Mouse (Mus musculus): ENCODE measurements around the gene 6430550D23Rik.

The 6430550D23Rik gene

DNA sequence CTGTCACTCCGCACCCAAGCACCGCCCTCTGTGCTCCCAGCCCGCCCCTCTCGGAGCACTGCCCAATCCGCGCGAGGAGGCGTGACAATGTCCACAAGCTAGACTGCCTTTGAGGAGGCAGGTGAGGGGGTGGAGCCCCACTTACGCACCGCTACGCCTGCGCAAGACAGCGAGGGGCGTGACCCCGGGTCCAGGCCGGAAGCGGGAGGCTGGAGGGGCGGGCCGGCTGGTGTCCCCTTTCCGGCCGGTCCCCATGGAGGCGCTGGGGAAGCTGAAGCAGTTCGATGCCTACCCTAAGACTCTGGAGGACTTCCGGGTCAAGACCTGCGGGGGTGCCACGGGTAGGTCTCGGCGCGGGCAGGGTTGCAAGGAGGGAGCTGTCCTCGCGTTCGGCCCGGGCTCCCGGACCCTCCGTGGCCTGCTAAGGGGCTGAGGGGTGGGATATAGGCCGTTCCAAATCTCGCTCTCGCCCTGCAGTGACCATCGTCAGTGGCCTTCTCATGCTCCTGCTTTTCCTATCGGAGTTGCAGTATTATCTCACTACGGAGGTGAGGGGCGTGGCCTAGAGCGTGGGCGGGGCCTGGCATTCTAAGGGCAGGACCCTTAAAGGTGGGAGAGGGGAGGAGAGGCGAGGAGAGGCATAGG, at the start of gene 6430550D23Rik, which contains the start of gene Ergic3:
Gene 6430550D23Rik, minus strand, starts transcription at position 90 of the 645 bp plus-strand sequence.
Gene Ergic3, plus strand, starts transcription at position 158 of the 645 bp plus-strand sequence.
- DNase-seq (ENCODE audit: extremely low read depth, insufficient read length, low spot score), result peak; percentile 100

DNA sequence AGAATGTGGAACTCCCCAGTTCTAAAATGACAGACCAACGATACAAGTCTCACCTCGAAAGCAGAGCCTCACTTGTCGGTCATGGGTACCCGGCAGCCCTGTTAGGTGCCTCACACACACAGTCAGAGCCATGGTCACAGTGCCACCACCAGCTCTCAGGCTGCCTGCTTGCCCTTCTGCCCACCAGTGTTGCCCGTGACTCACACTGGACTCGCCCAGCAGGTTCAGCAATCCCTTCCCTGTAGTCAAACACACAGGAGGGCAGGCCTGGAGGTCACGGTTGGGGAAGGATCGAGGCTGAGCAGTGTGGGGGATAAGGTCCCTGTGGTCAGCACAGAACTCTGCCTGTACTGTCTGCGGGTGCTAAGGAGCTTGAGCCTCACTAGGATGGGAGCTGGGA, 45.0 kb upstream of the 6430550D23Rik start, which contains the start of gene Fer1l4:
Gene Fer1l4, minus strand, starts transcription at position 132 of the 400 bp plus-strand sequence.
- DNase-seq (ENCODE audit: extremely low read depth, insufficient read length, low spot score), result no peak

DNA sequence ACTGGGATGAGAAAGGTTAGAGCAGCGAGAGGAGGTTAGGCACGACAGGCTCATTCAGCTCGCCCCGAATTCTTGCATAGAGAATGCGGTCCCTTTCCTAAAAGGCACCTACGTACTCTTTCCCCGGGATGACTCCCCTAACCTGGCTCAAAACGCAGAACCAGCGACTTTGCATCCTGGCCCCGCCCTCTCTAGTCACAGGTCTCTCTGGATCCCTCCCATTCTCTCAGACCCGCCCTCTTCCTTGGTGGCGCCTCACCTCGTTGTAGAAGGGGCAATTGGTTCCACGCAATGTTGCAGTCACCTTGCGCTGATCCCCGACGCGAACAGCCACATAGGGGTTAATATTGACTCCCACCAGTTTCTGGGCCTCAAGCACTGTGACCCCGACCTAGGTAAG, 40.2 kb upstream of the 6430550D23Rik start:
- no peak for DNase-seq (ENCODE audit: extremely low read depth, insufficient read length, low spot score)

DNA sequence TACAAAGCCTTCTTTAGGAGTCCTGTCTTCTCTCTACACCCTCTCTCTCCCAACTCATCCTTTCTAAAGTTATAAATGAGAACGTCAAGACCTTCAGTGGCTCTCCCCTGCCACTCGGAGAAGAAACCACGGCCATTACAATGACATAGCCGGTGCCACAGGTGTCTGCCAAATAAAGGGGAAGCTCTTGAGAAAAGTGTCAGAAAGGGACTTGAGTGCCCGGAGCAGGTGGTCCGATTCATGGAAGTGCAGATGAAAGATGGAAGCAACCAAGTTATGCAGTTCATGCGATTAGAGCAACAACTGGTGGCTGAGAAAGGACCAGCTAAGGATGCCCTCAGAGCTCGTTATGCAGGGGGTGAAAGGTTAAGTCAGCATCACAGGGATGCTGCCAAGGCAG, 35.1 kb upstream of the 6430550D23Rik start:
- no peak for DNase-seq (ENCODE audit: extremely low read depth, insufficient read length, low spot score)

DNA sequence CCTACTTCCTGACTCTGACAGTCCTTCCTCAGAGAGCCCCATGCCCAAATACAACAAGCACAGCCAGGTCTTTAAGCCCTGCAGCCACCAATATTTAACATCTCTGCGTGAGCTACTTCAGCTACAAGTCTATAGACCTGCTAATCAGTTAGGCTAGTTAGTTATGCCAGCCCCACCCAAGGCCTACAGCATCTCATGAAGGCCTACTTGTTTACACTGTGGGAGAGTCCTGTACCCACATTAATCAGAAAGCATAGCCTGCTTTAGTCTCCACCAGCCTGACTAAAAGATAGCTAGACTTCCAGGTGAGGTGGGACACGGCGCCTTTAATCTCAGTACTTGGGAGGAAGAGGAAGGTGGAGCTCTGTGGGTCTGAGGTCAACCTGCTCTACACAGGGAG, 31.6 kb upstream of the 6430550D23Rik start:
- DNase-seq (ENCODE audit: extremely low read depth, insufficient read length, low spot score), result no peak

DNA sequence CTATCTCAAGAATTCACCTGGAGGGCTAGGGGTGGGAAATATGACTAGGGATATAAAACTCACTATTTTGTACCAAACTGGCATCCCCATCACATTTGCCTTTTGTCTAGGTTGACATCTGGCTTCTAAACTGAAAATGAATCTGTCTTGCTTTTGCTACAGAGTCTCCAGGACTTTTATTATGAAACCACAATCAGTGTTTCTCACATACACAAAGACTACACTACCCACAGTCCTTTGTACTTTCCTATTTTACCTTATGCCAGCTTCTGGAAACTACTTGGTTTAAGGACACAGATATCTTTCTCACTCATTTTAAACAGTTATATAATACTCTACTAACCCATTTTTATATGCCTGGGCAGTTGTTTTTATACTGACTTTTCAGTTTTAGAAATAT, 17.7 kb upstream of the 6430550D23Rik start:
- DNase-seq (ENCODE audit: extremely low read depth, insufficient read length, low spot score), result no peak

DNA sequence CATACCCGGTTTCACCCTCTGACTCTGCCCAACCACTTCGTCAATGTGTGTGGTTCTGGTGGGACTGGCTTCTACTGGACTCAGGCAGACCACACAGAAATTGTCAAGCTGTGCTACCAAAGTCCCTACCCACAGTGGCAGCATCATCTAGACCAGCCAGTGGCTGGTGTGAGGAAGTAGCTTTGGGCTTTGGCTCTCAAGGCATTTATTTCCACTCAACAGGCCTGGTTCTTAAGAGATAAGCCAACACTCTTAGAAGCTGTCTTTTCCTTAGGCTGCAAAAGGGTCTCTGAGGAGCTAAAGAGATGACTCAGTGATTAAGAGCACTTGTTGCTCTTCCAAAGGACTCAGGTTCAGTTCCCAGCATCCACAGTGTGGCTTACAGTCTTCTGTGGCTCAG, 14.0 kb upstream of the 6430550D23Rik start:
- DNase-seq (ENCODE audit: extremely low read depth, insufficient read length, low spot score), result no peak

DNA sequence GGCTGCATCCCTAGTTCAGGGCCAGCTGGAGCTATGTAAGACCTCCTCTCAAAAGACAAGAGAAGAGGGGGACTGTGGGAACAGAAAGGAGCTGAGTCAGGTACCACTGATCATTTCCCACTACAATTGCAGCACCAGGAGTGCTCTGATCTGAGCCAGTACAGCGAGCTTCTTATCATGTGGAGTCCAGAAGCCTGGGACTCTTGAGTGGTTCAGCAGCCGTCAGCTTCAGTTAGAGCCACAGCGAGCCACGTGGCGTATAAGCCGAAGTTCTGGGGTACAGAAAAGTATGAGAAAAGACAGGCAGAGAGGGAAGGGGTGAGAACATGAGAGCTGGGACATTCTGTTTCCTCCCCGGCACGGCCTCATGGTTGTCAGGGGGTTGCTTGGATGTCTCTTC, 13.4 kb upstream of the 6430550D23Rik start:
- DNase-seq (ENCODE audit: extremely low read depth, insufficient read length, low spot score), result no peak

DNA sequence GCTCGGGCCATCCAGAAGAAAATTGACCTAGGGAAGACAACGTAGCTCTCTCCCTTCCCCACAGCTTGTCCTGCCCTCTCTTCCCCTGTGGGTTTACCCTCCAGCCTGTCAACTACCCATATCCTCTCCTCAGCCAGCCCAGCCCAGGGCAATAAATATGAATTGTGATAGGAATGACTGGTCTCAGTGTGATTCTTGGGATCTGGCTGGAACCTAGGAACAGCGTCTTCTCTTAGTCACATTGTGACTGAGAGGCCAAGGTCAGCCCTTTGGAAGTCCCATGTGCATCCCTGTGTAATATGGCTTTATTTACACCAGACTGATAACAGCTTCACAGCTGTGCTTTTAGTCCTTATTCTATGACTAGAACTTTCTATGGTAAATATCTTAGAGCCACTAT, 10.3 kb upstream of the 6430550D23Rik start:
- DNase-seq (ENCODE audit: extremely low read depth, insufficient read length, low spot score), result no peak

DNA sequence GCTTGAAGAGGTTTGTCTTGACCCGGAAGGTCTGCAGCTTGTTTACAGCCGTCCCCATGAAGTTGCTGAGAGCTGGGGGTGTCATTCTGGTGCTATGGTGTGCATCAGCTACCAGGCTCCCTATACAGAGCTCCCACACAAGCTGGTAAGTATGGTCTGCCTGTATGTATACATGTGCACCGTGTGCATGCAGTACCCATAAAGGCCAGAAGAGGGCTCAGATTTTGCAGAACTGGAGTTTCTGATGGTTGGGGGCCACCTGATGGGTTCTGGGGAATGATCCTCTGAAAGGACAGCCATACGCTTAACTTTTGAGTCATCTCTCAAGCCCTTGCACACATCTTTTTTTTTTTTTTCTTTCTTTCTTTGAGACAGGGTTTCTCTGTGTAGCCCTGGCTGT, 2.4 kb downstream of the 6430550D23Rik start:
- DNase-seq (ENCODE audit: extremely low read depth, insufficient read length, low spot score), result no peak

DNA sequence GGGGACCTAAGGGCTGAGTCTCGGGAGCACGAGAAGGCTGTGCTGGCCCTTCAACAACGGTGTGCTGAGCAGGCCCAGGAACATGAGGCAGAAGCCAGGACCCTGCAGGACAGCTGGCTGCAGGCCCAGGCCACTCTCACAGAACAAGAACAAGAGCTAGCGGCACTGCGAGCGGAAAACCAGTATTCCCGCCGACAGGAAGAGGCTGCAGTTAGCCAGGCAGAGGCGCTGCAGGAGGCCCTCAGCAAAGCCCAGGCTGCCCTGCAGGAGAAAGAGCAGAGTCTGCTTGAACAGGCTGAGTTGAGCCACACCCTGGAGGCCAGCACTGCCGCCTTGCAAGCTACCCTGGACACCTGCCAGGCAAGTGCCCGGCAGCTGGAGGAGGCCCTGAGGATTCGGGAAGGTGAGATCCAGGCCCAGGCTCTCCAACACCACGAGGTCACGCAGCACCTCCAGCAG, 15.9 kb downstream of the 6430550D23Rik start:
- no peak for DNase-seq (ENCODE audit: extremely low read depth, insufficient read length, low spot score)

DNA sequence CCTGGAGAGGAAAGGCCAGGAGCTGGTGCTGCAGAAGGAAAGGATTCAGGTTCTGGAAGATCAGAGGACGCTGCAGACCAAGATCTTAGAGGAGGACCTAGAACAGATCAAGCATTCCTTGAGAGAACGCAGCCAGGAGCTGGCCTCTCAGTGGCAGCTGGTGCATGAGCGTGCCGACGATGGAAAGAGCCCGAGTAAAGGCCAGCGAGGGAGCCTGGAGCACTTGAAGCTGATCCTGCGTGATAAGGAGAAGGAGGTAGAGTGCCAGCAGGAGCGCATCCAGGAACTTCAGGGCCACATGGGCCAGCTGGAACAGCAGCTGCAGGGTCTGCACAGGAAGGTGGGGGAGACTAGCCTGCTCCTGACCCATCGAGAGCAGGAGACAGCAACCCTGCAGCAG, 16.6 kb downstream of the 6430550D23Rik start:
- DNase-seq (ENCODE audit: extremely low read depth, insufficient read length, low spot score), result no peak

DNA sequence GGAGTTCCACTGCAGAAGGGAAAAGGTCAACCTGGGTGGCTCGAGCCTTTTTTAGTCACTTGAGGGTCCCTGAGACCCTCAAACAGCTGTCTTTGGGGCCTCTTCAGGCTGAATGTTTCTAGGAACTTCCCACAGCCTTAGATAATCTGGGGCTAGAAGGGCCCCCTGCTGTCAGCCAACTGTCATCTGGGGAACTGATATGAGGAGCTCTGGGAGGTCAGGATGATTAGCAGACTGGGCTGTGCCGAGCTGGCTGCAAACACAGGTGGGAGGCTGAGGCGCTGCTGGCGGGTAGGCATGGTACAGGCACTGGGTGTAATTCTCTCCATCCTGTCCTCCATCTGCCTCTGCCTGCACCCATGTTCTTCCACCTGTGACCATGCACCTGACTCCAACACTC, 18.7 kb downstream of the 6430550D23Rik start:
- DNase-seq (ENCODE audit: extremely low read depth, insufficient read length, low spot score), result no peak

DNA sequence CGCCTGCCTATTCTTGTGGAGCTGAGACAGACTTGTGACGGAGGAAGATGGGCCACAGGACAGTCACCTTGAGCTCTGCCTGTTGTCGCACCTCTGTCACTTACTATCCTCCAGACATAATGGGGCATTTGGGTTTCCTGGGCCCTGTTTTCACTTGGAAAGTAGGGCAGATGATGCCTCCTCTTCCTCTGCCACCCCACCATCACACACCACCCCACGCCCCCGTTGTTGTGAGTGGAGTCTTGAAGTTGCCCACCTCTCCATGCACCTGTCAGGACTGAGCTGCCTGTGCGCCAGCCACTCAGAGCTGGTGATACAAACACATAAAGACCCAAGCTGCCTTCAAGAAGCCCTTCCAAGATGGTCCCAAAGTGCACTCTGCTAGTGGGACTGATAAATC, 20.6 kb downstream of the 6430550D23Rik start:
- no peak for DNase-seq (ENCODE audit: extremely low read depth, insufficient read length, low spot score)

DNA sequence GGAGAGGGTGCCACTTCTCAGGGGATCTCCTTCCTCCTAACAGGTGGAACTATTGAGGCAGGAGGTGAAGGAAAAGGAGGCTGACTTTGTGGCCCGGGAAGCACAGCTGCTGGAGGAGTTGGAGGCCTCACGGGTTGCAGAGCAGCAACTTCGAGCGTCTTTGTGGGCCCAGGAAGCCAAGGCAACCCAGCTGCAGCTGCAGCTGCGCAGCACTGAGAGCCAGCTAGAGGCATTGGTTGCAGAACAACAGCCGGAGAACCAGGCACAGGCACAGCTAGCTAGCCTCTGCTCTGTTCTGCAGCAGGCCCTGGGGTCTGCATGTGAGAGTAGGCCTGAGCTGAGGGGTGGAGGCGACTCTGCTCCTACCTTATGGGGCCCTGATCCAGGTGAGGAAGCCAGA, 22.0 kb downstream of the 6430550D23Rik start:
- DNase-seq (ENCODE audit: extremely low read depth, insufficient read length, low spot score), result no peak

DNA sequence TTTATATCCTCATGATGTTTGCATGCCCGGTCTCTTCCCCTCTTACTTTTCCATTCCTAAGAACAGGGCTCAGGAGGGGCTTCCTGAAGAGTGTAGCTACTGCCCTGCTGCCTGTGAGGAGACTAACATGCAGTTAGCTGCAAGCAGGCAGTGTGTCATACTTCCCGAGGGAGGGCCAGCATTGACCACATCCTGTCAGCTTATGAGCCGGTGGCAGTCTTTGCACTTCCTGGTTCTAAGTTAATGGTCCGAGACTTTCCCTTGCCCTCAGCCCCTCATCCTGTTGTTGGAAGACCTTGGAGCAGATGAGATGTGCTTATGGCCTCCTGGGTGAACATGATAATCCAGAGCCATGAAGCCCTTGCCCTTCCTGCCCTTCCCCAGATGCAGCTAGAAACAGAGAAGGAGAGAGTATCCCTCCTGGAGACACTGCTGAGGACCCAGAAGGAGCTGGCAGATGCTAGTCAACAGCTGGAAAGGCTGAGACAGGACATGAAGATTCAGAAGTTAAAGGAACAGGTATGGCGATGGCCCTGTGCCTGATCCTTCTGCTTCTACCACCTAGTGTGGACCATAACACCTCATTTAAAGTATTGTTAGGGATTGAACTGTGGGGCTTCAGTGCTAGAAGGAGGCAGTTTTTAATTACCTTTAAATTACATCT, 28.3 kb downstream of the 6430550D23Rik start:
- peak; percentile 72 for DNase-seq (ENCODE audit: extremely low read depth, insufficient read length, low spot score)

DNA sequence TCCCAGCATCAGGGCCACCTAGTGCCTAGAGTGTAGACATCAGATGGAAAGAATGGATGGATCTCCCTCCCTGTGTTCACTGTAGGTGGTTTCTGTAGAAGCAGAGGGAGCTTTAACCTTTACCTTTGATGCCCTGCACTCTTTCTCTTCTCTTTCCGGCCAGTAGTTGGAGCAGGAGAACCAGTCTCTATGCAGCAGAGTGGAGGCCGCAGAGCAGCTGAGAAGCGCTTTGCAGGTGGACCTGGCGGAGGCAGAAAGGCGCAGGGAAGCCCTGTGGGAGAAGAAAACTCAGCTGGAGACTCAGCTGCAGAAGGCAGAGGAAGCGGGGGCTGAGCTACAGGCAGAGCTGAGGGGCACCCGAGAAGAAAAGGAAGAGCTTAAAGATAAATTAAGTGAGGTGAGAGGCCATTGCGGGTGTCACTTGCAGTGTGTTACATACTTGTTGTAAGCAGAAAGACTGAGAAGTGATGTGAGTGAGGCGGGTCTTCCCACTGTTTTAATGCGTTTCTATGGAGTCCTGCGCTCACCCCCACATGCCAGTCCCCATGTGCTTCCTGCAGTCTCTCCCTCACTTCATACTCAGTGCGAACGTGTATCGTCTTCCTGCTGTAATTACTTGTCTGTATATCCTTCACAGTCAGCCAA, 33.6 kb downstream of the 6430550D23Rik start:
- no peak for DNase-seq (ENCODE audit: extremely low read depth, insufficient read length, low spot score)

DNA sequence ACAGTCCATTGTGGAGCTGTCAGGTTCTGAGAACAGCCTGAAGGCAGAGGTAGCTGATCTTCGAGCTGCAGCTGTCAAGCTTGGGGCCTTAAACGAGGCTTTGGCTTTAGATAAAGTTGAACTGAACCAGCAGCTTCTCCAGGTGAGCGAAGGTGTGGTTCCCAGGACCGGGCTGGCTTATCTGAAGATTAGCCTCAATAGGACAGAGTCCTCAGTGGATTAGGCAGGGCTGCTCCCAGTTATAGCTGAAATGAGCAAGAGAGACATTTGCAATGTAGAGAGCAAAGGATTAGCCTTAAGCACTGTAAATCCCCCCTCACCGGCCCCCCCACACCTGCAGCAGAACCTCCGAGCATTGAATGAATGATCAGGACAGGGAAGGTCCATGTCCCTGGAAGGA, 34.4 kb downstream of the 6430550D23Rik start:
- DNase-seq (ENCODE audit: extremely low read depth, insufficient read length, low spot score), result no peak

DNA sequence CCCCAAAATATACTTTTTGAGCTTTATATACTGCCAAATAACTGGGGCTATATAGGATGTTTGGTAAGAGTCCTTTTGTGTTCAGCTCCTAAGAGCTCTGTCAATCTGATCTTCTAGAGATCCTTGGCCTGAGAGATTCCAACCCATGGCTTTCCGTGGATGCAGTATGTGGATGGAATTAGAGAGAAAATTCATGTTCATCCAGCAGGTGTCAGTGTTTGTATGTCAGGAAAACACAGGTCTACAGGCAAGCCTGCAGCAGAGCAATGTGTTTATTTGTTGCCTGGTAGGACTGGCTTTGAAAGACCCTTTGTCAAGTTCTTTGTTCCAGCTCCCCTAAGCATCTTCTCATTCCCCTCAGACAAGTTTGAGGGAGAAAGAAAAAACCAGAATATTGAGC, 44.8 kb downstream of the 6430550D23Rik start:
- DNase-seq (ENCODE audit: extremely low read depth, insufficient read length, low spot score), result no peak

DNA sequence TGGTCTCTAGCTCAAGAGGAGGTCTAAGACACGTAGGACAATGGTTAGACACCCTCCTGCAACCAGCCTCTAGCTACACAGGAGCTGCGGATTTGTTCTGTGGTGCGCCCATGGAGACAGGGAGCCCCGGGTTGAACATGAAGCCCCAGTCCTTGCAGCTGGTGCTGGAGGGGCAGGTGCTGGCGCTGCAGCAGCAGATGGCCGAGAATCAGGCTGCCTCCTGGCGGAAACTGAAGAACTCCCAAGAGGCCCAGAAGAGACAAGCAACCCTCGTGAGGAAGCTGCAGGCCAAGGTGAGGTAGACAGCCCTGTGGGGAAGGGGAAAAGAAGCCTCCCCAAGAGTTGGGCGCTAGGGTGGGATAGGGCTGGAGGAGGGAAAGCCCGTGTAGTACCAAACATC, 45.9 kb downstream of the 6430550D23Rik start:
- no peak for DNase-seq (ENCODE audit: extremely low read depth, insufficient read length, low spot score)

DNA sequence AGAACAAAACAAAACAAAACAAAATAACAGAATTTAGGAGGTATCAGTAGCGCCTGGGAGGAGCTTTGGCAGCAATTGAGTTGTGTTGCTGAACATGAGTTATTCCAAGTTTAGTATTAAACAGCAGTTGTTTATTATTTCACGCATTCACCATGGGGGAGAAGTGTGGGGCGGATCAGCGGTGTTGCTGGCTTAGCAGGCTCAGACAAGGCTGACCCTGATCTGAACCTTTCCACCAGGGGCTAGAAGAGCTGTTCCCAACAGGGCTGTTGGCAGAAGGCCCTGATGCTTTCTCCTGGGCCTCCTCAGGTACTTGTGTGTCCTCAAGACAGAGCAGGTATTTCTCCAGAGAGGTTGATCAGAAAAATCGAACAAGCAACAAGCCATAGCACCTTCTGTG, 47.8 kb downstream of the 6430550D23Rik start:
- DNase-seq (ENCODE audit: extremely low read depth, insufficient read length, low spot score), result no peak

All from 3134 (cell line).